Mouse (Mus musculus): Measurements from ENCODE around the gene Katna1. TPM values are rescaled to one million over a fixed set of nuclear protein-coding genes. Genes with fewer than 3 reads are reported as not detected.
A peak's percentile ranks its signal among the peaks of the same experiment; 100 is the strongest.
"Not testable (repeated sequence)": the region's sequence is repeated elsewhere in the genome, so short reads cannot be mapped to it uniquely, and the experiment has no call there.

Katna1 gene
- polyA plus RNA-seq (2012; rRNA removed): 13.6 and 13.8 TPM in 2 replicates

- peak; percentile 78 to 94 for DNase-seq (ENCODE audit: extremely low spot score in 1 of 2, low spot score in 1 of 2)
Observed at GRCm38 (mm10) chr10:7725751-7726500, at the start of gene Katna1. TSS of gene Katna1 (plus strand) at chr10:7726000.

- DNase-seq (ENCODE audit: extremely low spot score in 1 of 2, low spot score in 1 of 2): peak; percentile 59 to 85
Observed at GRCm38 (mm10) chr10:7680731-7681301, 45.0 kb upstream of the Katna1 start, which contains the start of the genes Pcmt1 and Lats1. TSS of gene Pcmt1 (minus strand) at chr10:7681136. TSS of gene Lats1 (plus strand) at chr10:7681214.

- DNase-seq (ENCODE audit: extremely low spot score in 1 of 2, low spot score in 1 of 2): peak in 1 of 2 experiments; percentile 57
Observed at GRCm38 (mm10) chr10:7681343-7682025, 44.3 kb upstream of the Katna1 start.

DNA sequence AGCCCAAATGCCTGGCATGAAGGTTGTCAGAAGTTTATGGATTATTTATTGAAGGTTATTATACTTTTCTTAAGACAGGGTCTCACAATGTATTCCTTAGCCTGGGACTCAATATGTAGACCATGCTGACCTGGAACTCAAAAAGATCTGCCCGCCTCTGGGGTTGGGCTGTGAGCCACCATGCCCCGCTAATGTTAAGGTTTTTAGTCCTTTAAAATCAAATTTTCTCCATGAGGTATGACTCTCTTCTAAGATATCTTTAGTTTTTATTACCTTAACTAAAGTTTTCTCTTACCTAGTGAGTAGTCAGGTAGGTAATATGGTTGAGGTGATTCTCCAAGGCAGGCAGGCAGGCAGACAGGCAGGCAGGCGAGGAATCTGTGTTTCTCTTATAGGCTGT is 43.6 kb upstream of the Katna1 start:
- no peak for DNase-seq (ENCODE audit: extremely low spot score in 1 of 2, low spot score in 1 of 2)

GRCm38 (mm10) chr10:7686902-7687301 is 38.9 kb upstream of the Katna1 start:
- DNase-seq (ENCODE audit: extremely low spot score in 1 of 2, low spot score in 1 of 2): no peak

DNA sequence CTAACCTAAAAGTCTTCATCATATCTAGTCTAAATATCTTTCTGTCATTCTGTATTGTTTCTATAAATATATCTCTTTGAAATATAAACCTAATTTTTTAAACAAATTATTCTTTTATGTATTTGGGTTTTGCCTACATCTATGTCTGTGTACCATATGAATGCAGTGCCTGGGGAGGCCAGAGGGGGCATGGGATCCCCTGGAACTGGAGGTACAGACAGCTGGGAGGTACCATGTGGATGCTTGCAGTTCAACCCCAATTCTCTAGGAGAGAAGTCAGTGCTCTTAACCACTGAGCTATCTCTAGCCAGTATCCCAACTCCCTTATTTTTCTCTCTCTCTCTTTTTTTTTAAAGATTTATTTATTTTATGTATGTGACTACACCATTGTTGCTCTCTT is 30.5 kb upstream of the Katna1 start:
- no peak for DNase-seq (ENCODE audit: extremely low spot score in 1 of 2, low spot score in 1 of 2)

GRCm38 (mm10) chr10:7700120-7700519 is 25.7 kb upstream of the Katna1 start:
- DNase-seq (ENCODE audit: extremely low spot score in 1 of 2, low spot score in 1 of 2): no peak

DNA sequence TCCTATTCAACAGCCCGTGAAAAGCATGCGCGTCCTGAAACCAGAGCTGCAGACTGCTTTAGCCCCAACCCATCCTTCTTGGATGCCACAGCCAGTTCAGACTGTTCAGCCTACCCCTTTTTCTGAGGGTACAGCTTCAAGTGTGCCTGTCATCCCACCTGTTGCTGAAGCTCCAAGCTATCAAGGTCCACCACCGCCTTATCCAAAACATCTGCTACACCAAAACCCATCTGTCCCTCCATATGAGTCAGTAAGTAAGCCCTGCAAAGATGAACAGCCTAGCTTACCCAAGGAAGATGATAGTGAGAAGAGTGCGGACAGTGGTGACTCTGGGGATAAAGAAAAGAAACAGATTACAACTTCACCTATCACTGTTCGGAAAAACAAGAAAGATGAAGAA is 23.2 kb upstream of the Katna1 start:
- peak in 1 of 2 experiments; percentile 25 for DNase-seq (ENCODE audit: extremely low spot score in 1 of 2, low spot score in 1 of 2)

DNA sequence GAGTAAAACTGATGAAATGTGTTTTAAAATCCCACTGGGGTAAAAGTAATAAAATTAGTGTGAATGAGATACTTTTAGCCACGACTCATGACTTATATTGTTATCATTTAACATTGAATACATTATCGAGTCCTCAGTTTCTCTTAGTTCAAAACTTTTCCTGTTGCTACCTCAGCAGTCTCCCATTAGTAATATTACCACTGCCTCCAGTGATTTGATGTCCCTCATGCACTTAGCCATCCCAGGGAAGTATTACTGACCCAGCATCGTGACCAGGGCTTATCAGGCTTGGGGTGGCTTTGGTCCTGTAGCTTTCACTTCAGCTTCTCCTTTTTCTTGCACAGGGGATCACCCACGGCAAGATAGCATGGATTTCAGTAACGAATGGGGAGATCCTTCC is 15.7 kb upstream of the Katna1 start:
- DNase-seq (ENCODE audit: extremely low spot score in 1 of 2, low spot score in 1 of 2): no peak

GRCm38 (mm10) chr10:7712506-7712905 is 13.3 kb upstream of the Katna1 start:
- DNase-seq (ENCODE audit: extremely low spot score in 1 of 2, low spot score in 1 of 2): no peak

DNA sequence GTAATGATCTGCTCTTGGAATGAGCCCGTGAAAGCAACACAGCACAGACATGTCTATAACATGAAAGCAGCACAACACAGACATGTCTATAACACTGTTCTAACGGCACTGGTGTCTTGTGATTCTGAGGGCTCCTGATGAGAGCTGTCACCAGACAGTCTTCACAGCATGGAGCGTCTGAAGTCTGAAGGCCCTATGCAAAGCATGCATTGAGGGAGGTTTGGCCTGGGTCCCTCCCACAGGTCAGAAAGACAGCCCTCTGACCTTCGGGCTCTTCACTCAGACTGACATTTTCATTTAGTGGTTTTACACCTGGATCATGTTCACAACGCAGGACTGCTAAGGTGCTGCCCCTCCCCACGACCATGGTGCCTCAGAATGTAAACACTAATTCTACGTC is 10.7 kb upstream of the Katna1 start:
- DNase-seq (ENCODE audit: extremely low spot score in 1 of 2, low spot score in 1 of 2): no peak

- DNase-seq (ENCODE audit: extremely low spot score in 1 of 2, low spot score in 1 of 2): no peak
Observed at GRCm38 (mm10) chr10:7726501-7726812, 657 bp downstream of the Katna1 start.

DNA sequence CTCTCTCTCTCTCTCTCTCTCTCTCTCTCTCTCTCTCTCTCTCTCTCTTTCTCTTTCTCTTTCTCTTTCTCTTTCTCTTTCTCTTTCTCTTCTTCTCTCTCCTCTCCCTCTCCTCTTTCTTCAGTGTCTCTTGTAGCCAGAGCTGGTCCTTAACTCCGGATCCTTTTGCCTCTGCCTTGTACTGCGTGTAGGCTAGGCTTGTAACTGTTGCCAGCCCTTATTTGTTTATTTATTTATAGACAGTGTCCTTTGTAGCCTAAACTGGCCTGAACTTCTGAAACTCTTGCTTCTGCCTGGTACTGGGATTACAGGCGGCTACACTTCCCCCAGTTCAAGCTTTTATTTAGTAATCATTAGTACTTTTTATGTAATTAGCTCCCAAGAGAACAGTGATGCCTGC is 1.2 kb downstream of the Katna1 start:
- DNase-seq (ENCODE audit: extremely low spot score in 1 of 2, low spot score in 1 of 2): no peak

DNA sequence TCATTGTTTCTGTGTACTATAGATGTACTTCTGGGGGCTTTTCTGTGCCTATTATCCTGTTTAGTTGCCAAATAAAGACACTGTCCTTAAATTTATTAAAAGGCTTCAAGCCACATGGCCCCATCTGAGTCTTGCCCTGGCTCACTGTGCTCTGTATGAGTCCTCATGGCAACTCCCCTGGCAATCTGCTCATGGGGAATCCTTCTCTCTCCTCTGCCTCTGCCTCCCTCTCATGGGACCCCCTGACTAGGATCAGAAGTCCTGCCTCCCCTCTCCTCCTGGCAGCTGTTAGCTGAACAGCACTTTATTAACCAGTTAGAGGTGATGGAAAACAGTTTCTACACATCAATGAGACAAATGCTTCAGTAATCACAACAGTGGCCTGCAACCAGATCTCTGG is 5.8 kb downstream of the Katna1 start:
- no peak for DNase-seq (ENCODE audit: extremely low spot score in 1 of 2, low spot score in 1 of 2)

DNA sequence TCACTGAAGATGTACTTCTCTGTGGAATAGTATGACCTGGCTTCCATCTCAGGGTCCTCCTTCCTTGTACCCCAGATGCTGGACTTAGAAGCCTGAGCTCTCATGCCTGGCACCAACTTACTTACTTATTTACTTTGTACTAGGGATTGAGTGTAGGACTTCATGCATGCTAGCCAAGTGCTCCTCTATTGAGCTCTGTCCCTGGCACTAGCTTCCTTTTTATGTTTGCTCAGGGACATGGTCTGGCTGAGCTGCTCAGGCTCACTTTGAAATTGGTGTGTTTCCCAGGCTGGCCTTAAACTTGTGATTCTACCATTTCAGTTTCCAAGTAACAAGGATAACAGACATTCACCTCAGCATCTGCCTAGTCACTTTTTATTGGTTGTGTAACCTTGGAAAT is 11.3 kb downstream of the Katna1 start:
- DNase-seq (ENCODE audit: extremely low spot score in 1 of 2, low spot score in 1 of 2): no peak

DNA sequence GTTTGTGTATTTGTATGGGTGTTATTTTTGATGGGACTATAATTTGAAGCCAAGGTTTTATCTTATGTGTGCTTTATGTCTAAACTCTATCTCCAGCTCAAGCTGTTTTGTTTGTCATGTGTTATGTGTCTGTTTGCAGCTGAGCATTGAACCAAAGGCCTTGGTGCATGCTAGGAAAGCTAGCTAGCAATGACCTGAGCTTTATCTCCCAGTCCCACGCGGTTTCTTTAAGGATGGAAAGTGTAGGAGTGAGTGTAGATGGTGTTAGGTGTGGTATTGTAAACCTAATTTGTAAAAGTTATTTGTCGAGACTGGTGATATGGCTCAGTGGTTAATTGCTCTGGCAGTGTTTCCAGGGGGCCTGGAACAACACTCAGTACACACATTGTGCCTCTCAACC is 12.1 kb downstream of the Katna1 start:
- DNase-seq (ENCODE audit: extremely low spot score in 1 of 2, low spot score in 1 of 2): no peak

- DNase-seq (ENCODE audit: extremely low spot score in 1 of 2, low spot score in 1 of 2): not testable (repeated sequence)
Observed at GRCm38 (mm10) chr10:7745528-7745927, 19.7 kb downstream of the Katna1 start.

DNA sequence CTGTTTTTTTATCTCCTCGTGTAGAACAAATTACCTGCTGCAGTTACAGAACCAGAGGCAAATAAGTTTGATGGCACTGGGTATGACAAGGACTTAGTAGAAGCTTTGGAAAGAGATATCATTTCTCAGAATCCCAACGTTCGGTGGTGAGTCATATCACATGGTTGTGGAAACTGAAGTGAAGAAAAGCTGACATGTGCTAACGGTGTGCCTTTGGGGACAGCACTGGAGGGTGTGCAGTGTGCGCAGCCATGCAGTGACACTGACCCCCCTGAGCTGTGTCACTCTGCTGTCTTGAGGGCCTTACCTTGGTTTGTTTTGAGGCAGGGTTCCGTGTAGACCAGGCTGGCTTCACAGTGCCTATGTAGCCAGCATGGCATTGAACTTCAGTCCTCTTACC is 23.0 kb downstream of the Katna1 start:
- no peak for DNase-seq (ENCODE audit: extremely low spot score in 1 of 2, low spot score in 1 of 2)

- no peak for DNase-seq (ENCODE audit: extremely low spot score in 1 of 2, low spot score in 1 of 2)
Observed at GRCm38 (mm10) chr10:7757544-7757943, 31.7 kb downstream of the Katna1 start.

- DNase-seq (ENCODE audit: extremely low spot score in 1 of 2, low spot score in 1 of 2): no peak
Observed at GRCm38 (mm10) chr10:7772346-7772745, 46.5 kb downstream of the Katna1 start.

DNA sequence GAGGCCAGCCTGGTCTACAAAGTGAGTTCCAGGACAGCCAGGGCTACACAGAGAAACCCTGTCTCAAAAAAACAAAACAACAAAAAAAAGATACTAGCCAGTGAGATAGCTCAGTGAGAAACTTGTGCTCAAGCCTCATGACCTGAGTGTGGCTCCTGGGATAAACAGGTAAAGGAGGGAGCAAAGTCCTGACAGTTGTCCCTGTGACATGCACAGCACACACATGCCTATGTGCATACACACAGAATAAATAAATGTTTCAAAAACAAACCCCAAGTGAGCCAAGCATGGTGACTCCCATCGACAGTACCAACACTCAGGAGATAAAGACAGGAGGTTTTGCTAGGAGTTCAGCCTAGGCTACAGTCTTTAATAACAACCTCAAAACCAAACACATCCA is 47.0 kb downstream of the Katna1 start:
- no peak for DNase-seq (ENCODE audit: extremely low spot score in 1 of 2, low spot score in 1 of 2)

DNA sequence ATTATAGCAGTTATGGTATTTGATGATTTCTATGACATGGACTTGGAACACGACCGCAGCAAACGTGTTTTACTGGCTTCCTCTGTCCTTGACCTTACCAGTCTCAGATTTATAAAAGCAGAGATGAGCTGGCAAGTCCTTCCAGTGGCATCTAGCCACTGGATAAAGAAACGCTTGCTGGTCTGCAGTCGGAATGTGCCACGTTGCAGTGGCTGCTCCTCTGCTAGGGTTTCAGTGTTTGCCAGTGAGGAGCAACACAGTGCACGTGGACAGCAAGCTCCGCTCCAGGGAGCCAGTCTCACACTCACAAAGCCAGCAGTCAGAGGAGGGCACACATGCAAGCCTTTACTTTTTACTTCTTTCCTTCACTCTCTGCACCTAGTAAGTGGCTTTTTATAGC is 49.6 kb downstream of the Katna1 start:
- DNase-seq (ENCODE audit: extremely low spot score in 1 of 2, low spot score in 1 of 2): no peak

All from frontal cortex, adult 2 months (tissue).